Mouse (Mus musculus): ENCODE data around the gene Pcgf1. TPM values are rescaled to one million over a fixed set of nuclear protein-coding genes. Genes with fewer than 3 reads are reported as not detected.

Gene Pcgf1
- polyA plus RNA-seq, 1 experiment: 31.0 TPM

GRCm38 (mm10) chr6:83120930-83121862 lies 43.5 kb downstream of the Pcgf1 start, which contains the start of gene Wbp1:
TSS of gene Wbp1 (minus strand) at chr6:83121559.
- no peak for TF ChIP-seq CTCF (IDR thresholded peaks at IDR 0.05; ENCODE audit: low read depth, low read length)
- TF ChIP-seq POLR2A (IDR thresholded peaks at IDR 0.05; ENCODE audit: borderline replicate concordance, low read depth, low read length): no peak
- peaks cover 20% of the 10 kb centered on the region for H3K4me1 ChIP-seq (ENCODE audit: control insufficient read depth, insufficient read depth, low read length)

GRCm38 (mm10) chr6:83121863-83122710 lies 44.4 kb downstream of the Pcgf1 start:
- Histone ChIP-seq H3K4me3 (ENCODE audit: insufficient read depth, low read length) (peak overlapping the region; percentile 64), H3K4me1 (ENCODE audit: control insufficient read depth, insufficient read depth, low read length) (peaks cover 13% of the 10 kb centered on the region), H3K27ac (ENCODE audit: insufficient read depth, low read depth, low read length) (peak overlapping the region; percentile 25; the same call in 1 of the 2 replicates)
- TF ChIP-seq CTCF (IDR thresholded peaks at IDR 0.05; ENCODE audit: low read depth, low read length): no peak
- TF ChIP-seq POLR2A (IDR thresholded peaks at IDR 0.05; ENCODE audit: borderline replicate concordance, low read depth, low read length): no peak

More at GRCm38 (mm10) chr6:83120930-83121862, 43.5 kb downstream of the Pcgf1 start, which contains the start of gene Wbp1:
- Histone ChIP-seq H3K27ac (ENCODE audit: insufficient read depth, low read depth, low read length) (peak within 1 kb of the TSS; percentile 40), H3K4me3 (ENCODE audit: insufficient read depth, low read length) (peak within 1 kb of the TSS; percentile 67)

GRCm38 (mm10) chr6:83122961-83123360 lies 45.3 kb downstream of the Pcgf1 start:
- Histone ChIP-seq H3K4me3 (ENCODE audit: insufficient read depth, low read length) (no peak overlapping the region), H3K4me1 (ENCODE audit: control insufficient read depth, insufficient read depth, low read length) (peaks cover 13% of the 10 kb centered on the region), H3K27ac (ENCODE audit: insufficient read depth, low read depth, low read length) (no peak overlapping the region)
- TF ChIP-seq POLR2A (IDR thresholded peaks at IDR 0.05; ENCODE audit: borderline replicate concordance, low read depth, low read length) (no peak), CTCF (IDR thresholded peaks at IDR 0.05; ENCODE audit: low read depth, low read length) (no peak)

GRCm38 (mm10) chr6:83124851-83125312 lies 47.2 kb downstream of the Pcgf1 start:
- TF ChIP-seq CTCF (IDR thresholded peaks at IDR 0.05; ENCODE audit: low read depth, low read length): no peak
- TF ChIP-seq POLR2A (IDR thresholded peaks at IDR 0.05; ENCODE audit: borderline replicate concordance, low read depth, low read length): no peak
- Histone ChIP-seq H3K27ac (ENCODE audit: insufficient read depth, low read depth, low read length) (0 out of 2 replicates have a peak overlapping the region, but pooled peaks have one; percentile 22), H3K4me1 (ENCODE audit: control insufficient read depth, insufficient read depth, low read length) (peaks cover 9% of the 10 kb centered on the region), H3K4me3 (ENCODE audit: insufficient read depth, low read length) (peak overlapping the region; percentile 85)

- H3K27ac ChIP-seq (ENCODE audit: insufficient read depth, low read depth, low read length): 0 out of 2 replicates have a peak within 1 kb of the TSS, but pooled peaks have one; percentile 22
- peaks cover 9% of the 10 kb centered on the region for H3K4me1 ChIP-seq (ENCODE audit: control insufficient read depth, insufficient read depth, low read length)
- H3K4me3 ChIP-seq (ENCODE audit: insufficient read depth, low read length): peak within 1 kb of the TSS; percentile 85
- TF ChIP-seq CTCF (IDR thresholded peaks at IDR 0.05; ENCODE audit: low read depth, low read length): no peak
- no peak for TF ChIP-seq POLR2A (IDR thresholded peaks at IDR 0.05; ENCODE audit: borderline replicate concordance, low read depth, low read length)
These were observed 47.7 kb downstream of the Pcgf1 start, which contains the start of gene Ino80b for GRCm38 (mm10) chr6:83125331-83125730. TSS of gene Ino80b (minus strand) at chr6:83125431.

- H3K4me3 ChIP-seq (ENCODE audit: insufficient read depth, low read length): no peak overlapping the region
- peaks cover 21% of the 10 kb centered on the region for H3K4me1 ChIP-seq (ENCODE audit: control insufficient read depth, insufficient read depth, low read length)
- no peak overlapping the region for H3K27ac ChIP-seq (ENCODE audit: insufficient read depth, low read depth, low read length)
These were observed 49.8 kb downstream of the Pcgf1 start for GRCm38 (mm10) chr6:83127419-83127818.

More at GRCm38 (mm10) chr6:83127419-83127818, 49.8 kb downstream of the Pcgf1 start:
- TF ChIP-seq CTCF (IDR thresholded peaks at IDR 0.05; ENCODE audit: low read depth, low read length): no peak
- no peak for TF ChIP-seq POLR2A (IDR thresholded peaks at IDR 0.05; ENCODE audit: borderline replicate concordance, low read depth, low read length)

Other genes starting within 250 kb of the Pcgf1 start
- gene Sema4f, start 138.1 kb upstream of the Pcgf1 start, polyA plus RNA-seq (2012; ENCODE audit: insufficient read depth, insufficient read length, missing spikeins): not detected in 2 replicates
- 2.4 and 7.0 TPM in 2 replicates for gene M1ap, start 131.0 kb upstream of the Pcgf1 start, polyA plus RNA-seq (2012; ENCODE audit: insufficient read depth, insufficient read length, missing spikeins)
- 69.9 and 72.0 TPM in 2 replicates for gene Dok1, start 44.4 kb upstream of the Pcgf1 start, polyA plus RNA-seq (2012; ENCODE audit: insufficient read depth, insufficient read length, missing spikeins)
- 18.8 and 21.2 TPM in 2 replicates for gene Loxl3, start 43.7 kb upstream of the Pcgf1 start, polyA plus RNA-seq (2012; ENCODE audit: insufficient read depth, insufficient read length, missing spikeins)
- gene Aup1, start 23.3 kb upstream of the Pcgf1 start, polyA plus RNA-seq (2012; ENCODE audit: insufficient read depth, insufficient read length, missing spikeins): 354 and 391 TPM in 2 replicates
- gene Htra2, start 22.6 kb upstream of the Pcgf1 start, polyA plus RNA-seq (2012; ENCODE audit: insufficient read depth, insufficient read length, missing spikeins): 90.8 and 108 TPM in 2 replicates
- 0.83 and 1.6 TPM in 2 replicates for gene Dqx1, start 20.0 kb upstream of the Pcgf1 start, polyA plus RNA-seq (2012; ENCODE audit: insufficient read depth, insufficient read length, missing spikeins)
- not detected in 2 replicates for gene Tlx2, start 7.6 kb upstream of the Pcgf1 start, polyA plus RNA-seq (2012; ENCODE audit: insufficient read depth, insufficient read length, missing spikeins)
- 0.78 TPM in 1 of 2 replicates, not detected in the other for gene Lbx2, start 8.5 kb downstream of the Pcgf1 start, polyA plus RNA-seq (2012; ENCODE audit: insufficient read depth, insufficient read length, missing spikeins)
- gene Ccdc142, start 23.7 kb downstream of the Pcgf1 start, polyA plus RNA-seq (2012; ENCODE audit: insufficient read depth, insufficient read length, missing spikeins): 3.2 and 6.1 TPM in 2 replicates
- 5.5 and 6.1 TPM in 2 replicates for gene Gm42688, start 23.7 kb downstream of the Pcgf1 start, polyA plus RNA-seq (2012; ENCODE audit: insufficient read depth, insufficient read length, missing spikeins)
- 26.5 and 26.9 TPM in 2 replicates for gene Mrpl53, start 31.2 kb downstream of the Pcgf1 start, polyA plus RNA-seq (2012; ENCODE audit: insufficient read depth, insufficient read length, missing spikeins)
- gene Mogs, start 37.6 kb downstream of the Pcgf1 start, polyA plus RNA-seq (2012; ENCODE audit: insufficient read depth, insufficient read length, missing spikeins): 16.1 and 17.1 TPM in 2 replicates
- gene Wbp1, start 43.7 kb downstream of the Pcgf1 start, polyA plus RNA-seq (2012; ENCODE audit: insufficient read depth, insufficient read length, missing spikeins): 20.3 and 27.1 TPM in 2 replicates
- 25.1 and 26.8 TPM in 2 replicates for gene Ino80b, start 47.6 kb downstream of the Pcgf1 start, polyA plus RNA-seq (2012; ENCODE audit: insufficient read depth, insufficient read length, missing spikeins)
- gene Rtkn, start 57.6 kb downstream of the Pcgf1 start, polyA plus RNA-seq (2012; ENCODE audit: insufficient read depth, insufficient read length, missing spikeins): 1.4 and 1.8 TPM in 2 replicates
- gene Wdr54, start 78.5 kb downstream of the Pcgf1 start, polyA plus RNA-seq (2012; ENCODE audit: insufficient read depth, insufficient read length, missing spikeins): 1.5 and 3.5 TPM in 2 replicates
- gene 1700003E16Rik, start 78.5 kb downstream of the Pcgf1 start, polyA plus RNA-seq (2012; ENCODE audit: insufficient read depth, insufficient read length, missing spikeins): not detected in 2 replicates
- 87.2 and 98.2 TPM in 2 replicates for gene Dctn1, start 88.1 kb downstream of the Pcgf1 start, polyA plus RNA-seq (2012; ENCODE audit: insufficient read depth, insufficient read length, missing spikeins)
- gene Slc4a5, start 142.0 kb downstream of the Pcgf1 start, polyA plus RNA-seq (2012; ENCODE audit: insufficient read depth, insufficient read length, missing spikeins): 0.55 TPM in 1 of 2 replicates, not detected in the other
- 21.1 and 28.1 TPM in 2 replicates for gene Mthfd2, start 248.0 kb downstream of the Pcgf1 start, polyA plus RNA-seq (2012; ENCODE audit: insufficient read depth, insufficient read length, missing spikeins)
- gene Mob1a, start 248.1 kb downstream of the Pcgf1 start, polyA plus RNA-seq (2012; ENCODE audit: insufficient read depth, insufficient read length, missing spikeins): 166 and 182 TPM in 2 replicates

Data from bone marrow macrophage, adult 2 months (primary cell).